Mouse (Mus musculus) hindbrain, postnatal 0 days (tissue): ENCODE measurements around the gene Gga3. TPM values are rescaled to one million over a fixed set of nuclear protein-coding genes. Genes with fewer than 3 reads are reported as not detected.

ENCODE experiments used
- ATAC-seq: fragments of 200-750 bp; cut with Nextera tagmentation; 2 replicates; pipeline ENCODE4 v1.8.0; 2017; ENCODE audit warnings: mild to moderate bottlenecking, moderate TSS enrichment, moderate library complexity
- DNase-seq: peaks from one replicate; pipeline ENCODE4 v3.0.0-alpha.2; 2015; ENCODE audit warnings: low spot score
- H3K27ac ChIP-seq: fragments of 300-500 bp; sonication (generic); 2 replicates; pipeline ENCODE4 v1.5.1; 2014; ENCODE audit warnings: mild to moderate bottlenecking
- H3K27me3 ChIP-seq: fragments of 300-500 bp; sonication (generic); 2 replicates; pipeline ENCODE4 v1.6.1; 2014; ENCODE audit warnings: low read length, mixed read lengths; ENCODE audit not compliant: insufficient read depth
- H3K36me3 ChIP-seq: fragments of 300-500 bp; sonication (generic); 2 replicates; pipeline ENCODE4 v1.6.1; 2014; ENCODE audit warnings: low read length, mixed read lengths; ENCODE audit not compliant: insufficient read depth
- H3K4me1 ChIP-seq: fragments of 300-500 bp; sonication (generic); 2 replicates; pipeline ENCODE4 v1.6.1; 2014; ENCODE audit warnings: antibody characterized with exemption, low read length, mixed read lengths; ENCODE audit not compliant: insufficient read depth
- H3K4me2 ChIP-seq: fragments of 300-500 bp; sonication (generic); 2 replicates; pipeline ENCODE4 v1.6.1; 2014; ENCODE audit warnings: low read depth, mild to moderate bottlenecking, low read length, moderate library complexity, mixed read lengths
- H3K4me3 ChIP-seq: fragments of 300-500 bp; sonication (generic); 2 replicates; pipeline ENCODE4 v1.5.1; 2014; ENCODE audit warnings: low read length
- H3K9ac ChIP-seq: fragments of 300-500 bp; sonication (generic); replicated peaks from 2 replicates; pipeline ENCODE4 v1.6.1; 2014; ENCODE audit warnings: mild to moderate bottlenecking, low read length, moderate library complexity, mixed read lengths
- H3K9me3 ChIP-seq: fragments of 300-500 bp; sonication (generic); 2 replicates; pipeline ENCODE4 v1.6.1; 2016; ENCODE audit warnings: low read length, mixed read lengths
- CTCF ChIP-seq: IDR thresholded peaks from 2 replicates; pipeline ENCODE4 v1.5.1; 2016; ENCODE audit warnings: antibody characterized with exemption, control low read depth, low read depth
- WGBS: fragments of 180-500 bp; shearing (Covaris S2); extraction: QIAGEN DNeasy Blood & Tissue Kit; methylation state at CpG from one replicate; pipeline ENCODE4 v1.1.7; 2014; 5-methylcytosine and 5-hydroxymethylcytosine counted together
- polyA plus RNA-seq: library from polyadenylated mRNA; unstranded; fragments of >200 nt; fragmentation: Nextera tagmentation; extraction: Ambion mirVana; gene quantifications from 2 replicates; pipeline ENCODE4 v1.2.1, GENCODE M21; 2015
- total RNA-seq: library from RNA; depleted of rRNA; stranded (reverse); fragments of >200 nt; gene quantifications from 2 replicates; pipeline ENCODE4 v1.2.3, GENCODE M21; 2014; rRNA removed

Gene Gga3
- total and polyA plus RNA-seq, 2 experiments from 2014 or later: 16.9 to 38.2 TPM

- peak overlapping the region; percentile 91 for H3K4me3 ChIP-seq
- H3K9ac ChIP-seq: peak overlapping the region; percentile 47; the same call in 1 of the 2 replicates
- H3K4me2 ChIP-seq: peak overlapping the region; percentile 57
- H3K27ac ChIP-seq: peak overlapping the region; percentile 100
- H3K36me3 ChIP-seq: peaks cover 13% of the 10 kb centered on the region; the same call in 1 of the 2 replicates
- ATAC-seq (0 out of 2 replicates have a peak, but pooled peaks have one; percentile 1), DNase-seq (peak; percentile 32)
- H3K9me3 ChIP-seq: no peaks in the 10 kb centered on the region
- H3K27me3 ChIP-seq: no peaks in the 10 kb centered on the region
- 71% methylated on average over 10 of the region's 10 CpGs for WGBS
- no peak; the same call in 1 of the 2 replicates for TF ChIP-seq CTCF
- peaks cover 14% of the 10 kb centered on the region for H3K4me1 ChIP-seq
Measured at GRCm38 (mm10) chr11:115536856-115537568, 66.8 kb downstream of the Gga3 start.

- H3K4me3 ChIP-seq: peak within 1 kb of the TSS; percentile 91
- WGBS: 2% methylated on average over 44 of the region's 70 CpGs
- H3K36me3 ChIP-seq: peaks cover 18% of the 10 kb centered on the region
- DNase-seq: peak; percentile 99
- H3K27me3 ChIP-seq: no peaks in the 10 kb centered on the region
- H3K4me1 ChIP-seq: peaks cover 14% of the 10 kb centered on the region
- ATAC-seq: peak; percentile 94
- TF ChIP-seq CTCF: no peak
- no peaks in the 10 kb centered on the region for H3K9me3 ChIP-seq
- H3K9ac ChIP-seq: peak within 1 kb of the TSS; percentile 95
- H3K27ac ChIP-seq: peak within 1 kb of the TSS; percentile 100
- H3K4me2 ChIP-seq: peak within 1 kb of the TSS; percentile 77
Measured at GRCm38 (mm10) chr11:115536038-115536681, 67.7 kb downstream of the Gga3 start, which contains the start of gene Sumo2. Sumo2 (minus strand) TSS chr11:115536276.

- 2% methylated on average over 43 of the region's 84 CpGs for WGBS
- no peak for TF ChIP-seq CTCF
- Histone ChIP-seq H3K27ac (peak overlapping the region; percentile 100), H3K9ac (peak overlapping the region; percentile 95), H3K4me1 (peaks cover 14% of the 10 kb centered on the region), H3K36me3 (peaks cover 18% of the 10 kb centered on the region), H3K4me3 (peak overlapping the region; percentile 91), H3K9me3 (no peaks in the 10 kb centered on the region), H3K4me2 (peak overlapping the region; percentile 77), H3K27me3 (no peaks in the 10 kb centered on the region)
- DNase-seq (peak; percentile 90), ATAC-seq (peak; percentile 85)
Measured at GRCm38 (mm10) chr11:115535401-115536037, 68.3 kb downstream of the Gga3 start.

- peak overlapping the region; percentile 100 for H3K27ac ChIP-seq
- TF ChIP-seq CTCF: no peak
- peak overlapping the region; percentile 95 for H3K9ac ChIP-seq
- H3K36me3 ChIP-seq: peaks cover 23% of the 10 kb centered on the region
- H3K4me2 ChIP-seq: peak overlapping the region; percentile 77
- no peak for DNase-seq
- WGBS: 5% methylated on average over 11 of the region's 11 CpGs
- ATAC-seq: no peak
- no peaks in the 10 kb centered on the region for H3K27me3 ChIP-seq
- H3K4me1 ChIP-seq: peaks cover 14% of the 10 kb centered on the region
- H3K4me3 ChIP-seq: peak overlapping the region; percentile 91
- no peaks in the 10 kb centered on the region for H3K9me3 ChIP-seq
Measured at GRCm38 (mm10) chr11:115534759-115535371, 69.0 kb downstream of the Gga3 start.

Other genes with a start within 250 kb of the Gga3 start
- gene Hid1, start 236.3 kb downstream of the Gga3 start, total RNA-seq: 78.9 and 87.5 TPM in 2 replicates
- gene Hid1, start 236.3 kb downstream of the Gga3 start, polyA plus RNA-seq: 55.3 and 58.1 TPM in 2 replicates
- 70.8 and 72.3 TPM in 2 replicates for gene Cdr2l, start 222.1 kb downstream of the Gga3 start, total RNA-seq
- 17.7 and 18.8 TPM in 2 replicates for gene Cdr2l, start 222.1 kb downstream of the Gga3 start, polyA plus RNA-seq
- 138 and 204 TPM in 2 replicates for gene Mrpl58, start 200.3 kb downstream of the Gga3 start, total RNA-seq
- 205 and 210 TPM in 2 replicates for gene Mrpl58, start 200.3 kb downstream of the Gga3 start, polyA plus RNA-seq
- gene Atp5h, start 184.1 kb downstream of the Gga3 start, total RNA-seq: 203 and 240 TPM in 2 replicates
- 1,097 and 1,122 TPM in 2 replicates for gene Atp5h, start 184.1 kb downstream of the Gga3 start, polyA plus RNA-seq
- 19.0 and 21.0 TPM in 2 replicates for gene Kctd2, start 183.9 kb downstream of the Gga3 start, total RNA-seq
- 22.1 and 24.5 TPM in 2 replicates for gene Kctd2, start 183.9 kb downstream of the Gga3 start, polyA plus RNA-seq
- gene Trim80, start 163.5 kb downstream of the Gga3 start, total RNA-seq: not detected in 2 replicates
- gene Trim80, start 163.5 kb downstream of the Gga3 start, polyA plus RNA-seq: 0.11 TPM in 1 of 2 replicates, not detected in the other
- gene Slc16a5, start 141.6 kb downstream of the Gga3 start, total RNA-seq: 0.10 TPM in 1 of 2 replicates, not detected in the other
- gene Slc16a5, start 141.6 kb downstream of the Gga3 start, polyA plus RNA-seq: 0.30 and 0.66 TPM in 2 replicates
- gene Armc7, start 128.4 kb downstream of the Gga3 start, total RNA-seq: 9.9 and 11.8 TPM in 2 replicates
- gene Armc7, start 128.4 kb downstream of the Gga3 start, polyA plus RNA-seq: 10.7 and 11.0 TPM in 2 replicates
- 54.3 and 62.2 TPM in 2 replicates for gene Nt5c, start 112.2 kb downstream of the Gga3 start, total RNA-seq
- gene Nt5c, start 112.2 kb downstream of the Gga3 start, polyA plus RNA-seq: 129 and 130 TPM in 2 replicates
- gene Jpt1, start 89.7 kb downstream of the Gga3 start, total RNA-seq: 640 and 655 TPM in 2 replicates
- 966 and 1,016 TPM in 2 replicates for gene Jpt1, start 89.7 kb downstream of the Gga3 start, polyA plus RNA-seq
- gene Sumo2, start 67.8 kb downstream of the Gga3 start, total RNA-seq: 474 and 477 TPM in 2 replicates
- 981 and 1,003 TPM in 2 replicates for gene Sumo2, start 67.8 kb downstream of the Gga3 start, polyA plus RNA-seq
- 50.2 and 61.9 TPM in 2 replicates for gene Nup85, start 39.6 kb downstream of the Gga3 start, total RNA-seq
- gene Nup85, start 39.6 kb downstream of the Gga3 start, polyA plus RNA-seq: 80.7 and 81.8 TPM in 2 replicates
- gene Mrps7, start 126 bp downstream of the Gga3 start, total RNA-seq: 33.6 and 45.9 TPM in 2 replicates
- 78.8 and 86.7 TPM in 2 replicates for gene Mrps7, start 126 bp downstream of the Gga3 start, polyA plus RNA-seq
- gene Mif4gd, start 8.9 kb upstream of the Gga3 start, total RNA-seq: 13.2 and 16.7 TPM in 2 replicates
- 19.2 and 22.7 TPM in 2 replicates for gene Mif4gd, start 8.9 kb upstream of the Gga3 start, polyA plus RNA-seq
- 29.0 and 29.5 TPM in 2 replicates for gene Slc25a19, start 24.2 kb upstream of the Gga3 start, total RNA-seq
- 41.2 and 41.8 TPM in 2 replicates for gene Slc25a19, start 24.2 kb upstream of the Gga3 start, polyA plus RNA-seq
- gene Grb2, start 104.5 kb upstream of the Gga3 start, total RNA-seq: 68.0 and 76.6 TPM in 2 replicates
- gene Grb2, start 104.5 kb upstream of the Gga3 start, polyA plus RNA-seq: 139 and 159 TPM in 2 replicates
- 42.4 and 42.6 TPM in 2 replicates for gene Tmem94, start 161.4 kb upstream of the Gga3 start, total RNA-seq
- 12.5 and 16.1 TPM in 2 replicates for gene Tmem94, start 161.4 kb upstream of the Gga3 start, polyA plus RNA-seq
- 24.4 and 39.2 TPM in 2 replicates for gene Caskin2, start 209.6 kb upstream of the Gga3 start, total RNA-seq
- 7.7 and 8.0 TPM in 2 replicates for gene Caskin2, start 209.6 kb upstream of the Gga3 start, polyA plus RNA-seq
- 22.5 and 34.6 TPM in 2 replicates for gene Tsen54, start 210.7 kb upstream of the Gga3 start, total RNA-seq
- gene Tsen54, start 210.7 kb upstream of the Gga3 start, polyA plus RNA-seq: 18.0 and 18.8 TPM in 2 replicates
- gene Llgl2, start 220.0 kb upstream of the Gga3 start, total RNA-seq: 1.6 and 2.1 TPM in 2 replicates
- 1.5 and 1.8 TPM in 2 replicates for gene Llgl2, start 220.0 kb upstream of the Gga3 start, polyA plus RNA-seq